Mouse (Mus musculus) embryonic fibroblast, embryonic 13.5 days (primary cell): ENCODE measurements around the gene Qrfp.

Experiments used
- CTCF ChIP-seq: IDR thresholded peaks from 2 replicates; pipeline ENCODE4 v1.5.1; 2011; ENCODE audit warnings: mild to moderate bottlenecking, control low read depth, low read length, moderate library complexity, borderline replicate concordance; ENCODE audit not compliant: insufficient read depth
- POLR2A ChIP-seq: IDR thresholded peaks from 2 replicates; pipeline ENCODE4 v1.6.1; 2011; ENCODE audit warnings: low read depth, mild to moderate bottlenecking, control low read depth, low read length, moderate library complexity

DNA sequence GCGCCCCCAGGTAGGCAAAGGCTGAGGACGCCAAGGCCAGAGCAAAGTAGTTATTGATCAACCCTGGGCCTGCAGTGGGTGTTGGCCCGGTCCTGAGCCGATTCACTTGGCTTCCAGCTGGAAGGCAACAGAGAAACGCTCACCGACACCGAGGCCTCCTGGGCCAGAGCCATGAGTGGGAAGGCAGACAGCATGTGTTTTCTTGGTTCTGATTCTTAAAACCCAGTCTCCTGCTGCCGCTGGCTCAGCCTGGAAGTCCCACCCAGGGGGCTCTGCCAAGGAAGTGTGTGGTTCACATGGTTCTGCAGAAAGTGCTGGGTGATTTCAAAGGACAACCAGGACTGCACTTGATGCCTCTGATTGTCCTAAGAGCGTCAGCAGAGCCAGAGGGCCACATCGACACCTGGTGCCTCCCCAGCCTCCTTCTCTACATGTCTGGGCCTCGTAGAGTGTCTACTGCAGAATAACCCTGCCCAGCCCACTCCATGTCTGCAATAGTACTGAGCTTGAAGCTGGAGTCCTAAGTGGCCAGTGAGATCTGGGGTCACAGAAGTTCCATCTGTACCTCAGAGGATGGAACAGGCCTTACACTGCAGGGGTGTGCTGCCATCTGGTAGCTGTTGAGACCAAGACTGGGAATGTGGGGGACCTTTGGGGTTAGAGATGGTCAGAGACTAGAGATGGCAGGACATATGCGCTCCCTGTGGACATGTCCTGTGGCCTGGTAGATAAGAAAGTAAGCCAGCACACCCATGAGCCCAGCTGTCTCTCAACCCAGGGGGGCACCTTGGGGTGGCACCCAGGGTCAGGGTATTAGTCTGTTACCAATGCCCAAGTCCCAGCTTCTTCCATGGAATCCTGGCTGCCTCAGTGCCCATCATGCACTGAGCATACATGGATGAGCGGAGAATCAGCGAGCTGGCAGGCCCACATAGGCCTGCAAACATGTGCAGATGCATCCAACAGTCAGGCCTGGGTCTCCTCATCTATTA lies 16.0 kb upstream of the Qrfp start:
- TF ChIP-seq CTCF (no peak), POLR2A (no peak)
